Mouse (Mus musculus) liver, embryonic 16.5 days (tissue): Measurements from ENCODE around the gene Msn. TPM values are rescaled to one million over a fixed set of nuclear protein-coding genes. Genes with fewer than 3 reads are reported as not detected.

ENCODE experiments used
- ATAC-seq: fragments of 200-750 bp; cut with Nextera tagmentation; 2 replicates; pipeline ENCODE4 v1.8.0; 2017; ENCODE audit warnings: low read depth, mild to moderate bottlenecking, moderate number of reproducible peaks, moderate library complexity
- H3K27ac ChIP-seq: fragments of 300-500 bp; sonication (generic); 2 replicates; pipeline ENCODE4 v1.5.1; 2014; ENCODE audit warnings: mild to moderate bottlenecking, low read length
- H3K27me3 ChIP-seq: fragments of 300-500 bp; sonication (generic); 2 replicates; pipeline ENCODE4 v1.6.1; 2014; ENCODE audit warnings: low read depth, low read length, mixed read lengths; ENCODE audit not compliant: control insufficient read depth, insufficient read depth
- H3K36me3 ChIP-seq: fragments of 300-500 bp; sonication (generic); 2 replicates; pipeline ENCODE4 v1.6.1; 2014; ENCODE audit warnings: mild to moderate bottlenecking; ENCODE audit not compliant: control insufficient read depth, insufficient read depth
- H3K4me1 ChIP-seq: fragments of 300-500 bp; sonication (generic); 2 replicates; pipeline ENCODE4 v1.6.1; 2014; ENCODE audit warnings: low read depth, low read length, mixed read lengths; ENCODE audit not compliant: control insufficient read depth
- H3K4me2 ChIP-seq: fragments of 300-500 bp; sonication (generic); 2 replicates; pipeline ENCODE4 v1.6.1; 2014; ENCODE audit warnings: low read depth, low read length, mixed read lengths
- H3K4me3 ChIP-seq: fragments of 300-500 bp; sonication (generic); 2 replicates; pipeline ENCODE4 v1.5.1; 2014; ENCODE audit warnings: low read depth, mild to moderate bottlenecking, low read length
- H3K9ac ChIP-seq: fragments of 300-500 bp; sonication (generic); 2 replicates; pipeline ENCODE4 v1.6.1; 2014; ENCODE audit warnings: low read depth, low read length
- H3K9me3 ChIP-seq: fragments of 300-500 bp; sonication (generic); replicated peaks from 2 replicates; pipeline ENCODE4 v1.6.1; 2016; ENCODE audit warnings: low read length; ENCODE audit not compliant: control insufficient read depth
- WGBS: fragments of 180-500 bp; shearing (Covaris S2); extraction: QIAGEN DNeasy Blood & Tissue Kit; methylation state at CpG from one replicate; pipeline ENCODE4 v1.1.7; 2014; ENCODE audit not compliant: insufficient replicate concordance; 5-methylcytosine and 5-hydroxymethylcytosine counted together
- polyA plus RNA-seq: library from polyadenylated mRNA; unstranded; fragments of >200 nt; fragmentation: Nextera tagmentation; extraction: Ambion mirVana; gene quantifications from 2 replicates; pipeline ENCODE4 v1.2.1, GENCODE M21; 2015

Gene Msn
- polyA plus RNA-seq, 1 experiment from 2014 or later, result 54.8 TPM

GRCm38 (mm10) chrX:96113106-96113634 is 17.3 kb downstream of the Msn start:
- no peak overlapping the region for H3K4me3 ChIP-seq
- no peaks in the 10 kb centered on the region for H3K9me3 ChIP-seq
- H3K4me2 ChIP-seq, result no peak overlapping the region
- no peaks in the 10 kb centered on the region for H3K36me3 ChIP-seq
- no peak for ATAC-seq
- H3K27ac ChIP-seq, result no peak overlapping the region
- H3K4me1 ChIP-seq, result no peaks in the 10 kb centered on the region
- H3K9ac ChIP-seq, result no peak overlapping the region
- no peaks in the 10 kb centered on the region for H3K27me3 ChIP-seq

- Histone ChIP-seq H3K27me3 (no peaks in the 10 kb centered on the region), H3K27ac (no peak overlapping the region), H3K9ac (no peak overlapping the region), H3K4me2 (no peak overlapping the region), H3K36me3 (no peaks in the 10 kb centered on the region), H3K9me3 (no peaks in the 10 kb centered on the region), H3K4me1 (no peaks in the 10 kb centered on the region), H3K4me3 (no peak overlapping the region)
- ATAC-seq, result no peak
Measured at GRCm38 (mm10) chrX:96115501-96115900, 19.7 kb downstream of the Msn start.

DNA sequence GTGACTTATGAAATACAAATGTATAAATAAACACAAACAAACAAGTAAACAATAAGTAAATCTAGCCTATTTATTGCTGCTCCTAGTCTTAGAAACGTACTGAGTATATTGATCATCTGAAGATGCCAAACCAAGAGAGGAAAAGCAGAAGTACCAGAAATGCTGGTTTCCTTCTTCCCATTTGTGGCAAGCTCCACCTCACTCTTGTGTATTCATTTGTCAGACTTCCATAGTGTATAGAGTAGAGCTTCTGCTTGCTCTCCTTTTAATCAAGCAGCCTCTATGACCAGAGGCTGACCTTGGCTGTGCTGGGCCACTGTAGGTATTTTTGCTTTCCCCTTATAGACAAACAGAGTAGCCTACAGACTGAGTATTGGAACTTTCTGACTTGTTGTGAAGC is 21.5 kb downstream of the Msn start:
- H3K27me3 ChIP-seq, result no peaks in the 10 kb centered on the region
- no peak overlapping the region for H3K27ac ChIP-seq
- H3K9me3 ChIP-seq, result no peaks in the 10 kb centered on the region
- no peaks in the 10 kb centered on the region for H3K36me3 ChIP-seq
- no peaks in the 10 kb centered on the region for H3K4me1 ChIP-seq
- WGBS, result 48% methylated on average over 1 of the region's 1 CpGs
- H3K4me2 ChIP-seq, result no peak overlapping the region
- no peak overlapping the region for H3K9ac ChIP-seq
- ATAC-seq, result no peak
- no peak overlapping the region for H3K4me3 ChIP-seq

DNA sequence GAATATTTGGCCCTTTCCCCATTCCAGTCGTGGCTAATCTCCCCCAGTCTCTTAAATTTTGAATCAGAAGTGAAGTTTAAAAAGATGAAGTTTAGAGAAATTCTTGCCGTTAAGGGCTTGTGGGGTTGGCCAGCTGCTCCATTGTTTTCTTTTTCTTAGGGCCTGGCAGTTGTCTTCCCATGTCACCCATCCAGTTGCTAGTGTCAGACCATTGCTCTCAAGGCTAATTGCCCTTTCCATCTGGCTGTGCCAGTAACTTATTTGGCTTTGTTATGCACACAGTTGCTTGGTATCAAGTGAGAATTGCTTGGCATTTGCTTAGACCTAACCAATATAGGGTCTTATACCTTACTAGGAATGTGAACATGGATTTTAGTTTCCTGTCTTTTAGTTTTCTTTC is 24.2 kb downstream of the Msn start:
- Histone ChIP-seq H3K4me3 (no peak overlapping the region), H3K36me3 (no peaks in the 10 kb centered on the region), H3K4me1 (no peaks in the 10 kb centered on the region), H3K27ac (no peak overlapping the region), H3K4me2 (no peak overlapping the region), H3K9ac (no peak overlapping the region), H3K9me3 (no peaks in the 10 kb centered on the region), H3K27me3 (no peaks in the 10 kb centered on the region)
- WGBS, result 54% methylated on average over 2 of the region's 2 CpGs
- no peak for ATAC-seq

GRCm38 (mm10) chrX:96121912-96122311 is 26.1 kb downstream of the Msn start:
- no peak for ATAC-seq
- Histone ChIP-seq H3K27ac (no peak overlapping the region), H3K4me2 (no peak overlapping the region), H3K4me1 (no peaks in the 10 kb centered on the region), H3K9me3 (no peaks in the 10 kb centered on the region), H3K36me3 (no peaks in the 10 kb centered on the region), H3K9ac (no peak overlapping the region), H3K27me3 (no peaks in the 10 kb centered on the region), H3K4me3 (no peak overlapping the region)
- WGBS, result 57% methylated on average over 1 of the region's 1 CpGs

DNA sequence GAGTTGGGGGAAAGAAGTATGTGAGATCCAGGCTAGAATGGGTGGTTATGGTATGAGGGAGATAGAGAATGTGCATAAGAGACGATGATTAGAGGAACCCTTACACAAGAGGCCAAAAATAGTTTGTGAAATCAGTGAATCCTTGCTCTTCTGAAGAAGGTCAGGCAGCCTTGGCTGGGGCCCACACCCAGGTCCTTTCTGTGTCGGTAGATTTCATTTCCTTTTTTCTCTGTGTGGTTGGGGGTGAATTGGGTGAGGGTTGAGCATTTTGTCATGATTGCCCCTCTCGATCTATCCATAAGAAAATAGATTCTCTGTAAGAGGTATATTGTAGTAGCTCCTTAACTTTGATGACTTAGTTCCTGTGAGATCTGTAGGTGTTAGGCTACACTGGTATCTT is 31.0 kb downstream of the Msn start:
- Histone ChIP-seq H3K9me3 (no peaks in the 10 kb centered on the region), H3K4me2 (no peak overlapping the region), H3K4me1 (no peaks in the 10 kb centered on the region; the same call in none of the 2 replicates), H3K27ac (no peak overlapping the region), H3K36me3 (no peaks in the 10 kb centered on the region), H3K27me3 (no peaks in the 10 kb centered on the region), H3K4me3 (no peak overlapping the region), H3K9ac (no peak overlapping the region)
- WGBS, result 25% methylated on average over 3 of the region's 3 CpGs
- no peak for ATAC-seq

- peaks cover 14% of the 10 kb centered on the region for H3K4me1 ChIP-seq
- no peak overlapping the region for H3K4me3 ChIP-seq
- peak overlapping the region; percentile 24; the same call in 1 of the 2 replicates for H3K4me2 ChIP-seq
- ATAC-seq, result peak; percentile 77
- H3K27ac ChIP-seq, result peak overlapping the region; percentile 65
- H3K27me3 ChIP-seq, result no peaks in the 10 kb centered on the region
- H3K36me3 ChIP-seq, result no peaks in the 10 kb centered on the region
- no peaks in the 10 kb centered on the region for H3K9me3 ChIP-seq
- H3K9ac ChIP-seq, result no peak overlapping the region
- WGBS, result 19% methylated on average over 5 of the region's 5 CpGs
Measured at GRCm38 (mm10) chrX:96130139-96130538, 34.3 kb downstream of the Msn start.

- ATAC-seq, result peak; percentile 67
- H3K27me3 ChIP-seq, result no peaks in the 10 kb centered on the region
- H3K4me2 ChIP-seq, result peak overlapping the region; percentile 24; the same call in 1 of the 2 replicates
Measured at GRCm38 (mm10) chrX:96130663-96131062, 34.8 kb downstream of the Msn start.

DNA sequence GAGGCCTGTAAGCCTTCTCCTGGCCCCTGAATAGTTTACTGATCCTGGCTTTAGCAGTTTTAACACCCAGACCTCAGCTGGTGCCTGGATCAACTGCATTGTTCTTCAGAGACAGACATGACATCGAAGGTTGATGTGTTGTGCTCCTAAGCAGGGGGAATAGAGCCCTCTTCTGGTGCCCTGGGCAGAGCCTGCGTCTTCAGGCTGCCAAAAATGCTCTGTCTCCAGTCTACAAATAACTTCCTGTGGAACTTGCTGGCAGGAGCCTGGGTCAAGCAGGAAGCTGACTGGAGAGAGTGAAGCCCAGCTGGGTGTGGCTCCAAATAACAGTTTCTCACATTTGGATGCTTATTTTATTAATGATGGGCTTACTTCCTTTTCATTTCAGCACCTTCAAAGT is 37.4 kb downstream of the Msn start:
- no peaks in the 10 kb centered on the region for H3K9me3 ChIP-seq
- H3K4me3 ChIP-seq, result no peak overlapping the region
- H3K27me3 ChIP-seq, result no peaks in the 10 kb centered on the region
- no peaks in the 10 kb centered on the region for H3K36me3 ChIP-seq
- no peak overlapping the region for H3K4me2 ChIP-seq
- H3K27ac ChIP-seq, result no peak overlapping the region; the same call in 1 of the 2 replicates
- 16% methylated on average over 2 of the region's 2 CpGs for WGBS
- H3K4me1 ChIP-seq, result peaks cover 16% of the 10 kb centered on the region
- ATAC-seq, result no peak
- no peak overlapping the region for H3K9ac ChIP-seq

More at GRCm38 (mm10) chrX:96130663-96131062, 34.8 kb downstream of the Msn start:
- Histone ChIP-seq H3K27ac (peak overlapping the region; percentile 65), H3K9ac (no peak overlapping the region), H3K36me3 (no peaks in the 10 kb centered on the region), H3K4me1 (peaks cover 16% of the 10 kb centered on the region), H3K4me3 (no peak overlapping the region), H3K9me3 (no peaks in the 10 kb centered on the region)
- WGBS, result 31% methylated on average over 6 of the region's 6 CpGs
